Mouse (Mus musculus) urinary bladder, postnatal 25 days (tissue): ENCODE measurements around the gene Gm2244.
A peak's percentile ranks its signal among the peaks of the same experiment; 100 is the strongest.
"Not testable (repeated sequence)": the region's sequence is repeated elsewhere in the genome, so short reads cannot be mapped to it uniquely, and the experiment has no call there.

Source experiments
- DNase-seq: peaks from one replicate; pipeline ENCODE4 v3.0.0; 2022; ENCODE audit warnings: low spot score

Gm2244 gene

GRCm38 (mm10) chr14:19549863-19550262, at the start of gene Gm2244:
Gene Gm2244, minus strand, starts transcription at chr14:19549963.
- not testable (repeated sequence) for DNase-seq

- DNase-seq: peak; percentile 4
Observed at GRCm38 (mm10) chr14:19584804-19585667, 35.3 kb upstream of the Gm2244 start, which contains the start of gene Gm2237. Gene Gm2237, minus strand, starts transcription at chr14:19585135.
